Mouse (Mus musculus) CH12.LX (cell line): ENCODE data around the gene Gm27029.
"Not testable (repeated sequence)": the region's sequence is repeated elsewhere in the genome, so short reads cannot be mapped to it uniquely, and the experiment has no call there.

Source experiments
- BHLHE40 ChIP-seq: IDR thresholded peaks from 2 replicates; pipeline ENCODE4 v1.6.1; 2011; ENCODE audit warnings: mild to moderate bottlenecking, low read depth, low read length, improper control_type of control experiment
- CTCF ChIP-seq, 2 experiments: IDR thresholded peaks in 1 of 2; conservative IDR thresholded peaks in 1 of 2; 2 replicates each; pipeline ENCODE4 v1.5.1; 2011 to 2012; ENCODE audit warnings: low read depth in 2 of 2, low read length in 2 of 2, improper control_type of control experiment in 1 of 2, inconsistent platforms in 1 of 2, mild to moderate bottlenecking in 1 of 2, moderate library complexity in 1 of 2
- MAX ChIP-seq: IDR thresholded peaks from 2 replicates; pipeline ENCODE4 v1.6.1; 2011; ENCODE audit warnings: low read length, improper control_type of control experiment
- POLR2A ChIP-seq: IDR thresholded peaks from 2 replicates; pipeline ENCODE4 v1.6.1; 2011; ENCODE audit warnings: low read depth, mild to moderate bottlenecking, improper control_type of control experiment, low read length
- USF1 ChIP-seq: IDR thresholded peaks from 2 replicates; pipeline ENCODE4 v1.6.1; 2014; ENCODE audit warnings: low read depth, mild to moderate bottlenecking, inconsistent platforms, low read length, improper control_type of control experiment
- ZKSCAN1 ChIP-seq: IDR thresholded peaks from 2 replicates; pipeline ENCODE4 v1.6.1; 2012; ENCODE audit warnings: low read depth, inconsistent platforms, low read length, improper control_type of control experiment, borderline replicate concordance

- TF ChIP-seq CTCF (conservative IDR thresholded peaks at IDR 0.05 in 1 of 2, IDR thresholded peaks at IDR 0.05 in 1 of 2; ENCODE audit: low read depth in 2 of 2, low read length in 2 of 2); USF1; MAX; ZKSCAN1; BHLHE40; POLR2A: not testable (repeated sequence)
These were observed 22.3 kb upstream of the Gm27029 start for GRCm38 (mm10) chr11:101446860-101447259.
